Mouse (Mus musculus): ENCODE results near the gene Gm7075.

Gene Gm7075

DNA sequence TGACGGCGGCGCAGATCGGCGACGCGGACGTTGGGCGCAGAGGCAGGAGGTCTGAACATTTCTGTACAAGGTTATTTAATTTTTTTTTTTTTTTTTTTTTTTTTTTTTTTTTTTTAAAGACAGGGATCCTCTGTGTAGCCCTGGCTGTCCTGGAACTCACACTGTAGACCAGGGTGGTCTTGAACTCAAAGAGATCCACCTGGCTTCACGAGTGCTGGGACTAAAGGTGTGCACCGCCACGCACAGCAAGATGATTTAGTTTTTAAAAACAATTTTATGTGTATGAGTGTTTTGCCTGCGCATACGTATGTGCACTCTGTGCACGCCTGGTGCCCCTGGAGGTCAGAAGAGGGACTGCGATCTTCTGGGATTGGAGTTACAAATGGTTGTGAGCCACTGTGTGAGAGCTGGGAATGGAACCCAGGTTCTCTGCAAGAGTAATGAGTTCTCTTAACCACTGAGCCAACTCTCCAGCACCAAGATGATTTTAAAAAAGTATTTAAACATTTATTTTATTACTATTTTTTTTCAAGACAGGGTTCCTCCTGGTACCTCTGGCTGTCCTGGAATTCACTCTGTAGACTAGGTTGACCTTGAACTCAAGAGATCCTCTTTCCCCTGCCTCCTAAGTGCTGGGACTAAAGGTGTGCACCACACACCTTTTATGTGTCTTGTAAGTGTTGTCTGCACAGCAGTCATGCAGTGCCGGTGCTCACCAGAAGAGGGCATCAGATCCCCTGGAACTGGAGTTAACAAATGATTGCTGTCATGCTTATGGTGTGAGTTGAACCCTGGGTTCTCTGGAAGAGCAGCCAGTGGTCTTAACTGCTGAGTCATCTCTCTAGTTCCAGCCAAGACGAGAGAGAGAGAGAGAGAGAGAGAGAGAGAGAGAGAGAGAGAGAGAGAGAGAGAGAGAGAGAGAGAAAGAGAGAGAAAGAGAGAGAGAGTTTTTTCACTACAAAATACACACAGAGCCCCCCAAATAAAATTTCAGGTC is at the start of gene Gm7075:
Gm7075 (minus strand) TSS at position 51 of the 997 bp plus-strand sequence.
- peak; percentile 60 for DNase-seq (ENCODE audit: low spot score)

DNA sequence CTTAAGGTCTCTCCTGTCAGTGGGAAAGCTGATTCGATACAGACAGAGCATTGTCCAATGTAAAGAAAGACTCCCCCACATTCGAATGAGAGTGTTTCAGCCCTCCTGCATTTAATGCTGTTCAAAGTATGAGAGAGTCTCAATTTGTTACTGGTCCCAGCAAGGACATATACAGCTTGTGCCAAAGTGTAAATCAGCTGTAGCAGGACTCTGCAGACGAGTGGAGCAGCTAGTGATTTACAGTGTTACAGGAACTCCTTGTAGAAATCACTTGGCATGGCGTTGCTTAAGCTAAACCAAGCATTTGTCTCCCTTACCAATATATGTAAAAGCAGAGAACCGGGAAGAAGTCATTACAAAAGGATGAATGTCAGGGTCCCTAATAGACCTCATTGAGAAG is 39.3 kb upstream of the Gm7075 start:
- DNase-seq (ENCODE audit: low spot score) = no peak

DNA sequence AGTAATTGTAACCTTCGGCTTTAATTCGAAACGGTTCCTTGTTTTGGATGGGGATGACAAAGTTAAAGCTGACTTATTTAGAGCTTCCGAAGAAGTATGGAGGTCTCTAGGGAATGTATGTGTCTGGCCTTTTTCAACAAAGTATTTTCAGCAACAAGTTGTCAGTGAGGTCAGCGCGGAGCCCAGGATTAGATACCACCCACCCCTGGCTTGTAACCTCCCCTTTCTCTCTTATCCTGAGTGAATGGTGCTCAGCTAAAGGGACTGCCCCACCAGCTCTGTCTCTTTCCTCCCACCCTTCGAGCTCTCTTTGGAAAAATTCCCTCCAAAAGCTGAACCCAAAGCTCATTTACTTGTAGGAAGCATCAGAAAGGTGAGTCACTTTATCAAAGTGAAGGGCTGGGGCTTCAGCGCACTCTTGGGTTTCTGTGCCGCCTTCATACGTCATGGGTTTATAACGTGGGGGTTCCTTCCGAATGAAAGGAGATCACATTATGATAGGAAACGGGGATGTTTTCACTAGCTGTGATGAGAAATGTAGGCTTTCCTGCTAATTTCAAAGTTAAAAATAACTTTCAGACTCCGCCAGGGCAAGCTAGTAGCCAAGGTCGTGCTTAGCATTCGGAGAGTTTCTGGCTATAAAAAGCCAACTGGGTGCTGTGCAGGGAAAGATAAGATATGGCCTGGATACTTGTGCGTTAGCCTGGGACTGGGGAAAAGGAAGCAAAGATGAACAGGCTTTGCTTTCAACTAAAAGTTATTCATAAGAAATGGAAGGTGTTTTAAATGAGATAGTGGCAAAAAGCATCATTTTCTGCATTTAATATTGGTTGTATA is 35.9 kb upstream of the Gm7075 start:
- no peak for DNase-seq (ENCODE audit: low spot score)

DNA sequence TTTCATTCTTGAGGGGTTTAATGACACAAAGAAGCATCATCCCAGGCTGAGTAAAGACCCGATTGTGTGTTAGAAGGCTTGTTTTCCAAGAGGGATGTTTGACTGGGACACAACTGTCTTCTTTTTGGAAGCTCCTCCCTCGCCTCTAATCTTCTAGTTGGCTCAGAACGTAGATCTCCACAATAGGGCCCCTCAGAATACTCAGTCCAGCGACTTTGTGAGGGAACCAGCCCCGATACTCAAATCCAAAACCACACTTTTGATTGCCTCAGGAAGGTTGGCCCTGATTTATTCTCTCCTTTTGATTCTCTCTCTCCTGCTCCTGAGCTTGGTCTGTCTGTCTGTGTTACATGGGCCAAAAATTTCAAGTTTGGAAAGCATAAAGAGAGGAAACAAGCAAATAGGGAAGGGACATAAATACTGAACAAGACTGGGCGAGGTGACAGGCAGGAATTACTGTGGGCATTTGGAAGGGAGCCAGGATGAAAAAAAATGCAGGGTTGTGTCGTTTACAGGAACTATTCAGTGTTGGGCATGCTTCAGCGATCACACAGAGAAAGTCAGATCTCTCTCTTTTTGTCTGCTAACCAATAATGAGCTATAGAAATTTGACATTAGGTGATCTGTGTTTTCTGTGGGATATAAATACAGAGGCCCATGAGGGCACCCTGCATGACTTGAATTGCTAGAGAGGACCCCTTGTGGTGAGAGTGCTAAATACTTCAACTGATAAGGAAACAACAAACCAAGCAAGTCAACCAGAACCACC is 33.7 kb upstream of the Gm7075 start:
- DNase-seq (ENCODE audit: low spot score) = no peak

DNA sequence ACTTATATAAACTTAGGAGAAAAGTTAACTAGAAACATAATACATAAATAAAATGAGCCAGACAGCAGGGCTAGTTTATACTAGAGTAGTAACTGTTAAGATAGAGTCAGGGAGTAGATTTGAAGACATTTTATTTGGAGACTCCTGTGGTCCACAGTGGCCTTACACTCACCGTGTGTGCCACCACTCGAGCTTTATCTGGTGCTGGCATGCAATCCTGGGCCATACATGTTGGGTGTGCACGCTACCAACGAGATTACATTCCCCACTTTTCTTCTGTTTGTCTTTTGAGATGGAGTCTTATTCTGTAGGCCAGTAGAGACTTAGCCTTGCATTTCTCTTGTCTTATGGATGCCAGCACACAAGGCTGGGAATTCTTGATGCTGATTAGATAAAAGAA is 32.3 kb upstream of the Gm7075 start:
- no peak for DNase-seq (ENCODE audit: low spot score)

DNA sequence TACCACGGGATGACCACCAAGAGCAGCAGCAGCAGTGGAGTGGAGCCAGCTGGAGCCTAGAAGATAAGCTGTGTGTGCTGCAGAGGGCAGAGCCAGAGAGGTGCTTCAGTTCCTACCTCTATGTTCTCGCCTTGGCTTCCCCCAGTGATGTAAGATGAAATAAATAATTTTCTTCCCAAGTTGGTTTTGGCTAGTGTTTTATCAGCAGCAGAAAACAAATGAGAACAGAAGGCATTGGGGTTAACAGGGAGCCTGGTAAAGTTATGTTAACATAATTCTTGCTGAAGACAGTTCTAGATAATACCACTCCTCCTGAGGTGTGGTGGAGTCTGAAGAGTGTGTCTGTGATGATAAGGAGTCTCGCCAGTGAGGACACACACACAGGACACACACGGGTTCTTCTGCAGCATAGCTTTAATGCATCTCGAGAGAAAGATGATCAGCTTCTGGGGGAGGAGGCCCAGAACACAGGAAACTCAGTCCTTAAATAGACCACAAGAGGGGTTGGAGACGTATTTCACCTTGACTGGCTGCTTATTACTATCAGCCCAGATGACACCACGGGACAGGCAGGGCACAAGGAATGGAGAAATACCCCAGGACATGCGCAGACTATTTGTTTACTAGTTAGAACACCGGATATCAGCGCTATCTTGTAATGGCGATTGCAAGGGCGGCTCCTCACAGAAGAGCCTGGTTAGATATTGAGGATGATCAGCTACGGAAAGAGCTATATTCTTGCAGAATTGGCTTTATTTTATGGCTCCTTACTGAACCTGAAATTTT is 23.2 kb upstream of the Gm7075 start:
- peak; percentile 46 for DNase-seq (ENCODE audit: low spot score)

DNA sequence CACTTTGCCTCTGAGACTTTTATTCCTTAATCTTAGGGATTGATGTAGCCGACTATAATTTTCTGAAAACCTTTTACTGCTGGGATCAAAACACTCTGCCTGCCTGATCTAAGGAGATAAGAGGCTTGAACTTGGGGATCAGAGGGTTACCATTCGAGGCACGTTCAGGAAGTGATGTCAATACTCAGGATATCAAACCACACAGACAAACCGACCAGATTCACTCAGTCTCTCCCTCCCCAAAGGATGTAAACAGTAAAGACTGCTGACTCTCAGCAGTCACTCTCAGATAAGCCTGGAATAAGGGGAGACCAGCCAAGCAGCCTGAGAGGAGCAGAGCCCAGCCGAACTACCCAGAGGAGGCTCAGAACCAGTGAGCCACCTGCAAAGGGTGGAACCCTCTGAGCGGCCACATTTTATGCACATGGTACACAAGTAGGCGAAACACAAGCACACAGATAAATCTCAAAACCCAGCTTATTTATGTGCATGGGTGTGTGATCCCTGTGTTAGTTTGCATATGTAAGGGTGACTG is 18.2 kb upstream of the Gm7075 start:
- DNase-seq (ENCODE audit: low spot score) = no peak

DNA sequence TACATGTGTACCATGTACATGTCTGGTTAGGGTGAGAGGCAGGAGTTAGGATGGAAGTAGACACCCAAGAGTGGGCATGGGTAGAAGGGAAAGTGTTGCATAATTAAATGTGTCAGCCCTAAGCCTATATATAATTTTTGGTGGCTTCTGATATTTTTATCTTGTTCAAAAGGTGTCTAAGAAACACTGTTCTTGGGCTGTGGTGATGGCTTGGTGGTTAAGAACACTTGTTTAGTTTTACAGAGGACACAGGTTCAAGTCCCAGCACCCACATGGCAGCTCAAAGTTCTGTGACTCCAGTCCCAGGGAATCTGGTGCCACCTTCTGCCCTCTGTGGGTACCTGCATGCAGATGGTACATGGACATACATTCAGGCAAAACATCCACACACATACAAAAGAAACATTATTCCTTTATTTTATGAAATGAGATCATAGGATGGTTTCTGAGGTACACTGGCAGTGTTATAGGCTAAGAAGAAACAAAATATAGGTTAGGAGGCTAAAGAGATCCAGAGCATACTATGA is 17.2 kb upstream of the Gm7075 start:
- no peak for DNase-seq (ENCODE audit: low spot score)

DNA sequence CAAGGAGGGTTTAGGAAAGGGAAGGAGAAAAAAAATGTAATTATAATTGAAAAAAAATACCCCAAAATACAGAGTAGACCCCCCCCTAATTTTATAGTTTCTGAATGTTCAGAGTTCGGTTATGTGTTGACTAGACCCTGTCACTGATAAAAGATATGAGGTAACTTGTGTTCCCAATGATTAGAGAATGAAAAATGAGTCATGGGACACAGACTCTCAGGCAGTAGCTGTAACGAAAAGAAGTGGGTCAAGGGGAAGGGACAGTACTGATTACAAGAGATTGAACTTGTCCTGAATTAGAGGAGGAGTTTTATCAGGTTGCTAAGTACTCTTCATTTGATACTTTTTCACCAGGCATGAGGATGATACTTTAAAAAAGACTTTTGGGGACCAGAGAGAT is 11.3 kb upstream of the Gm7075 start:
- DNase-seq (ENCODE audit: low spot score) = no peak

DNA sequence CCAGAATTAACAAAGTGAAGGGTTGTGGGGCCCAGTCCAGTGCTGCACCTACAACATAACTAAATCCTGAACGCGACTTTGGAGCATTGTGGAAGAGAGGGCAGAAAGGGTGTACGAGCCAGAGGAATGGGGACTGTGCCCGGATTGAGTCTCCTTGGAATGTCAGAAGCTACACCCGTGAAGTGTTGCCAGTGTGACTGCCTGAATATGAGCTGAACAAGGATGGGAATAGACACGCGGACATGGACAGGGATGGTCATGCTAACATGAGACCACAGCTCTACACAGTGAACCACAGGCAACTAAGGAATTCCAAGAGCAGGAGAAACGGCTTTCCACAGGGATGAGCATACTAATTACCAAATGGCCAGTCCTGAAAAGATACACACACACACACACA is 10.5 kb upstream of the Gm7075 start:
- no peak for DNase-seq (ENCODE audit: low spot score)

DNA sequence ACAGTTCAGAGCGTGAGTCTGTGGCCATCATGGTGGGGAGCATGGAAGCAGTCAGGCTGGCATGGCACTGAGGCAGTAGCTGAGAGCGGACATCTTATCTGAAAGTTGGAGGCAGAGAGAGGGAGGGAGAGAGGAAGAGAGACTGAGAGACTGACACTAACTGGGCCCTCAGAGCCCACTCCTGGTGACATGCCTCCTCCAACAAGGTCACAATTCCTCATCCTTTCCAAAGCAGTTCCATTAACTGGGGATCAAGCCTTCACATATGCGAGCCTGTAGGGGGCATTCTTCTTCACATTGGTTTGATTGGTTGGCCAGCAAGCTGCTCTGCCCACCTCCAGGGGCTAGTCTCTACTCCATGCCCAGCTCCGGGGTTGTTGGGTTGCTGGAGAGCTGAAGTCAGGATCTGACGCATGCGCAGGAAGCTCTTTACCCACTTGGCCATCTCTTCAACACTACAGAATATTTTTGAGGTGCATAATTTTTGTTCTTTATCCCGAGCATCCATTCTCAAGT is 9.7 kb upstream of the Gm7075 start:
- DNase-seq (ENCODE audit: low spot score) = no peak

DNA sequence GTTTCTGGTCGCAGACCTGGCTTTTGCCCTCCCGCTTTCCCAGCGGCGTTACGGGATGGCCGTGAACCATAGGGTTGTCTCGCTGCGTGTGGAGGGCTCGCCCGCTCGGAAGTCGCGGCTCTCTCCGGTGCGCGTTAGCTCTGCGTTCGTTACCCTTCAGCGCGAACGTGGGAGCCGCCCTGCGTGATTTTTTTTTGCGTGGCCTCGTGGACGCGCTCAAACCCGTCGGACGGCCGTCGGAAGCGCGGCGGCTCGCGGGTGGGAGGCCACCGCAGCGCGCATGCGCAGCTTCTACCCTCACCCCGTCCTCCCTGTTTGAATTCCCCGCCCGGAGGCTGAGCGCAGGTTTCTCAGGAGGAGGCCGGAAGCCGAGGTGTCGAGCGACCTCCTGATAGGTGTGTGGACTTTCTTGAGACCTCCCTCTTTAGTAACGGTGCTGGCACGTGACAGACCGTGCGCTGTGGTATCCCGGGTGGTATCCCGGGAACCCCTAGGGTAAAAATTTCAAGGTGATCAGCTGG is 8.3 kb upstream of the Gm7075 start, which contains the start of gene Ctnna3:
Ctnna3 (plus strand) TSS at position 314 of the 521 bp plus-strand sequence.
- peak; percentile 91 for DNase-seq (ENCODE audit: low spot score)

DNA sequence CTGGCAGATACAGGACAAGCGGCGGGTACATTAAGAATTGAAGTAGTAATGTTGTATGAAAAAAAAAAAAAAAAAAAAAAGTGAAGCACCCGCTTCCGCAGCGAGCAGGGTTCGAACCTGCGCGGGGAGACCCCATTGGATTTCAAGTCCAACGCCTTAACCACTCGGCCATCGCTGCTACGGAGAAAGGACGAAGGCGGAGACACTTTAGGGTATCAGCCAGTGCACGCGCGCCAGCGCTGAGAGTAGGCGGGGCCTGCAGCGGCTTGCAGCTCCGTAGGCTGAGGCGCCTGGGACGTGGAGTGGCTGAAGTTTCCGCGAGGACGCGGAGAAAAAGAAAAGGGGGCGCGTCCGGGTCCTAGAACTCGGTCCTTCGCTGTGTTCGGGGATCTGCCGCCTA is 7.8 kb upstream of the Gm7075 start:
- DNase-seq (ENCODE audit: low spot score) = peak; percentile 95

DNA sequence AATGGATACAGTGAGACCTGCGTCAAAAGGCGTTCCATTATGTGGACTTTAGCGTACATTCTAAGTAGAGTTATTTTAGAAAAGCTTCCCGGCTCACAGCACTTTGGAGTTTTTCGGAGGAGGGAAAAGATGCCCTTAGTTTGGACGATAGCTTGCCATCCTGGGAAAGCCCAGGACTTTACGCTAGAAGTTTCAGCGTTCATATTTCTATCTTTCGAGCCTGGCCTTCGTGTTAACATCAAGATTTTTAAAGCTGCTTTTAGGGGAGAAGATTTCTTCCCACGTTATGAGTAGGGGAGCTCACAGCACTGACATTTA is 7.4 kb upstream of the Gm7075 start:
- no peak for DNase-seq (ENCODE audit: low spot score)

DNA sequence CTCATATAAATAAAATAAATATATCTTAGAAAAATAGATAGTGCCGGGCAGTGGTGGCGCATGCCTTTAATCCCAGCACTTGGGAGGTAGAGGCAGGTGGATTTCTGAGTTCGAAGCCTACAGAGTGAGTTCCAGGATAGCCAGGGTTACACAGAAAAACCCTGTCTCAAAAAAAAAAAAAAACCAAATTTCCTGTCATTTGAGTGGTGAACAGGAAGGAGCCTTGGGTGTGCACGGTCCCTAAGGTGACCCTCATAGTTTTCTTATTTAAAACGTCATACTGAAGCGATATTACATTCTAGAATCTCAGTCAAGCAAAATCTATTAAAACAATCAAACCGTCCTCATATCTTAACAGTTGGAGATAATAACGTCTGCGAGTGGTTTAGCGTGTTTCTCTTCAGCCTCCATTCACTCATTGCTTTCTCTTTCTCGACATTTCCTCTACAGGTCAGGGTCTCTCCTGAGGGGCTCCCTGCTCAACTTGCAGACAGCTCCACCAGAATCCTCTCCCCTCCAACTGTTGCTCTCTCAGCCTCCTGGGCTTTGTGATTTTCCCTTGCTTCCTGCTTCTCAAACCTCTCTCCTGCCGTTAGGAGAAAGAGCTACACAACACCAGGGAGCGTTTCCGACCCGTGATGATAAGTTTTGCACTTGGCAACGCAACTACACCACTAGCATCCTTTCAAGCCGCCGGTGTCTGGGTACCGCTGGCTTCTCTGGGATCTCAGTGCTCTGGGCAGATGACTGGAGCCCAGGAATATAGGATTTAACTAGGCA is 6.8 kb upstream of the Gm7075 start:
- peak; percentile 31 for DNase-seq (ENCODE audit: low spot score)

DNA sequence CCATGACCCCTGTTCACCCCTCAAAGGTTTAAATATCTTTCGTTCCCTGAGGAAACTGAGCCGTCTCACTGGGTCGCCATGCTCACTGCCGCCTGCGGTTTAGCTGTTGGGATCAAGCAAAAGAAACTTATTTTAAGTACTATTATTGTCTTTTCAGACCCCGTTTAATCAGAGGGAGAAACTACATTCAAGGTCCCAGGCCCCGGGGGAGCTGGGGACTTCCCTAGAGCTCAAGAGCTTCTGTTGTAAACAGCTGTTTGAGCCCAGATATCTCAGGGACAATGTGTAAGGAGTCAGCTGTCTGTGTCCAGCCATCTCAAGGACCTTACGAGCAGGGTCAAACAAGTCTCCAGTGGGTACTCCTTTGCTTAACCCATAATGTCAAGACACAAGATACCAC is 5.6 kb upstream of the Gm7075 start:
- no peak for DNase-seq (ENCODE audit: low spot score)

DNA sequence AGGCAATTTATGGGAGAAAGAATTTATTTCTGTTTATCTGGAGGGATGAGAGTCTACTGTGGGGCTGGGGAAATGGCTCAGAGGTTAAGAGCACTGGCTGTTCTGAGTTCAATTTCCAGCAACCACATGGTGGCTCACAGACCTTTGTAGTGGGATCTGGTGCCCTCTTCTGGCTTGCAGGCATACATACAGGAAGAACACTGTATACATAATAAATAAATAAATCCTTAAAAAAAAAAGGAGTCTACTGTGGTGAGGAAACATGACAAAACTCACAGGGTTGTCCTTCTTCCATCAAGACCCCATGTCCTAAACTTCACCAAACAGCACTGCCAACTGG is 2.9 kb upstream of the Gm7075 start:
- DNase-seq (ENCODE audit: low spot score) = peak; percentile 56

DNA sequence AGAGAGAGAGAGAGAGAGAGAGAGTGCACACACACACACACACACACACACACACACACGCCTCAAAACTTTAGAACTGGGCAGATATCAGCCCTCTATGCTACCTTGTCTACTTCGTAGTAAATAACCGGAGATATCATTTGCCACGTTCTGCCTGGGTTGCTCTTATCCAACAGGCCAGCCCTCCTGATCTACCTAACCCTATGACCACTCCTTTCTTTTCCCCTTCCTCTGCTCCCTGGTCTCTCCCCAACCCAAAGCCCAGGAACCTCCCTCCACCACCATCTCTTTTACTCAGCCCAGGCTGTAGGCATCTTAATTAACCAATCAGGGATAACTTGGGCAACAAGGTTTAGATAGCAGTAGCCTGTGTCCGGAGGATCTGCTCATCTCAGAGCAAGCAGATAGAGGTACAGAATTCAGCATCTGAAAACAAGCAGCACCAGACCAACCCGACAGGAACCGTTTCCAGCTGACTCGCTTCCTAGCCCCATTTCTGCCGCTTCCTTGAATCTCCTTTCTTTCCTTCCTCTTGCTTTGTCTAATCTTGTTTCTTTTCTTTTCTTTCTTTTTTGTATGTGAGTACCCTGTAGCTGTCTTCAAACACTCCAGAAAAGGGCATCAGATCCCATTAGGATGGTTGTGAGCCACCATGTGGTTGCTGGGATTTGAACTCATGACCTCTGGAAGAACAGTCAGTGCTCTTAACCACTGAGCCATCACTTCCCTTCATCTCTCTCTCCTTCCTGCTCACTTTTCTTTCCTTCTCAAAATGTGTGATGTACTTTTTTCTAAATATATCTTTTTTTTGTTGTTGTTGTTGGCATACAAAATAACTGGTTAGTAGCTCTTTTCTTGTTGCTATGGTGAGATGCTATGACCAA is 2.2 kb upstream of the Gm7075 start:
- peak; percentile 55 for DNase-seq (ENCODE audit: low spot score)

DNA sequence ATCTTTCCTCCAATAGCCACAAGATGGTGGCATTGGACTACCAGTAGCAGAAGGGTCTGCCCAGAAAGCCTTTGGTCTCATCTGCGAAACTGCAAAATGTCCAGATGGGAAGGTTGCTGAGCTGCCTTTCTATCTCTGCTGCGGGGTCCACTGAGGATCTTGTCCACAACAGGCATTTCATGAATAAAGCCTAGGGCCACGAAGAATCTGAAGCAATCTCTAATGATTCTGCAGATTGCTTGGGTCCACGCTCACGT is 1.1 kb upstream of the Gm7075 start:
- DNase-seq (ENCODE audit: low spot score) = no peak

Data from c-Kit-positive CD71-positive TER-119-positive erythroid progenitor cells, embryonic 14.5 days (primary cell).